Mouse (Mus musculus): ENCODE measurements around the gene Eci3. TPM values are rescaled to one million over a fixed set of nuclear protein-coding genes. Genes with fewer than 3 reads are reported as not detected.

Eci3 gene
- polyA plus RNA-seq (2012; rRNA removed): not detected in 2 replicates

DNA sequence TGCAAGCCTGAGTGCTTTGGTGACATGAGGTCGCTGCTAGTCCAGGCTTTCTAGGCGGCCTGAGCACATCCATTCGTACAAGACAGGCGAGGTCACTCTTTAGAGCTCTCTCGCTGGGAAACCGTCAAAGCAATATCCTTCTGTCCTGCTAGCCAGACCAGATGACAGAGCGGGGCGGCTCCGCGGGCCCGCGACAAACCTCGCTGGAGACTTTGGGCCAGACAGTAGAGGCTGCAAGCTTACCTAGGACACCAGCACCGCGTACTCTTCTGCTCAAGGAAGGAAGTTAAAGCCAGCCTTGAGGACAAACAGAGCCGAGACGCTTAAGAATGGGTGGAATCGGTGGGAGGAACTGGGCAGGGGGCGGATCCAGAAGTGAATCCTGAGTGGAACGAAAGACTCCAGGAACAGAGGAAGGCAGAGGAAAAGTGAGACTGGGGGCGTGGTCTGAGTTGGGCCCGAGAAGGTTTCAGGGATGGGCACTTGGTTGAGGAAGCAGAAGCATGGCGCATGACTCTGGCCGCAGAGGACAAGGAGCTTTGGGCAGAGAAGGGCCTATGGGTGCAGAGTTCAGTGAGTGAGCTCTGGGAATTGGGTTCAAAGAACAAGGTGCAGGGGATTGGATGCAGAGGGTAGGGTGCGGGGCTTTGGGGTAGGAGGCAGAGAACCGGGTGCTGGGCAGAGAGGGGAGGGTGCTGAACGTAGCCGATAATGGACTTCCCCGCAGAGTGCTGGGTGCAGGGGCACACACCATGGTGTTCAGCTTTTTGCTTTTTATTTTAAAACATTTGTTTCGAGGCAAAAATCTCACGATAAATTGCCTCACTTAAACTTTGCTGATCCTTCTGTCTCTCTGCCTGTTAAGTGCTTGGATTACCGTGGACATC lies at the start of gene Eci3:
Eci3 (minus strand) TSS at position 300 of the 887 bp plus-strand sequence.

DNA sequence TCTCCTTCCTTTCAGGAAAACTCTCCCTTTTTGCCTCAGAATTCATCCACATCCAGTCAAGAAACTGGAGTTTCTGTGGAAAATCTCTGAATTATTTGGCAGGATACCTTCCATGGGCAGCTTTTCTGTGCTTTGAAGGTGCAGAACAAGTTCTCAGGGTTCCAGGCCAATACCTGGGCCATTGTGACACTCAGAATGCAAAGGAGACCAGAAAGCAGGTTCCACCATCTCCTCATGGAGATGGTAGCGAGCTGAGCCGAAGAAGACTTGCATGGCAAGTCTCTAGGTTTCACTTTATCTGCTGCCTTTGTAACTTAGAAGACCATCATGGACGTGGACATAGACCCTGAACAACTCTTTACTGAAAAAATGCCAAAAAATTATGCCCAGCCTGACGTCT lies 39.4 kb downstream of the Eci3 start, which contains the start of the genes Fam217a and 4933417A18Rik:
Fam217a (minus strand) TSS at position 101 of the 400 bp plus-strand sequence.
4933417A18Rik (plus strand) TSS at position 200 of the 400 bp plus-strand sequence.

Other genes starting within 250 kb of the Eci3 start
- not detected in 2 replicates for gene Fam50b, start 229.0 kb downstream of the Eci3 start, polyA plus RNA-seq (2012; rRNA removed)
- gene Prpf4b, start 88.5 kb downstream of the Eci3 start, polyA plus RNA-seq (2012; rRNA removed): 0.74 and 1.2 TPM in 2 replicates
- gene Fam217a, start 39.5 kb downstream of the Eci3 start, polyA plus RNA-seq (2012; rRNA removed): not detected in 2 replicates
- not detected in 2 replicates for gene 4933417A18Rik, start 39.4 kb downstream of the Eci3 start, polyA plus RNA-seq (2012; rRNA removed)
- 6.9 and 8.6 TPM in 2 replicates for gene Eci2, start 63.3 kb upstream of the Eci3 start, polyA plus RNA-seq (2012; rRNA removed)